Mouse (Mus musculus): ENCODE measurements around the gene Lin52. TPM values are rescaled to one million over a fixed set of nuclear protein-coding genes. Genes with fewer than 3 reads are reported as not detected.

Gene Lin52
- polyA plus RNA-seq, 1 experiment from 2014 or later = 30.6 TPM

DNA sequence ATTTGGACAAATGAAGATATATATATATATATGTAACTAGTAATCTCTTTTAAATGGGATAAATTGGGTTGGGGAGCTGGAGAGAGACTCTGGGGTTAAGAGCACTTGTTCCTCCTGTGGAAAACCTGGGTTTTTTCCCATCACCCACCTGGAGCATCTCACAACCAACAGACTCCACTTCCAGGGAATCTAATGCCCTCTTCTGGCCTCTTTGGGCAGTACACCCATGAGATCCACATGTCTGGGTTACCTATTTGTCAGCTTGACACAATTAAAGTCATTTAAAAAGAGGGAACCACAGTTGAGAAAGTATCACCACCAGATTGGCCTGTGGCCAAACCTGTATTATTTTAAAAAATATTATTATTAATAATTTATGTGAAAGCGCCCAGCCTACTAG is 65.4 kb downstream of the Lin52 start:
- ATAC-seq (ENCODE audit: insufficient number of reproducible peaks, low FRiP score, low TSS enrichment, low read depth) (no peak), DNase-seq (ENCODE audit: low spot score) (no peak)
- no peak overlapping the region for H3K27ac ChIP-seq (replicated peaks; ENCODE audit: low read depth, low read length)
- no peaks in the 10 kb centered on the region for H3K9me3 ChIP-seq (ENCODE audit: control insufficient read depth, low read length)
- H3K4me3 ChIP-seq (ENCODE audit: low read depth, low read length) = no peak overlapping the region
- H3K4me2 ChIP-seq (ENCODE audit: low read depth, severe bottlenecking) = no peak overlapping the region
- H3K36me3 ChIP-seq (ENCODE audit: control insufficient read depth, insufficient read depth, low read length) = no peaks in the 10 kb centered on the region
- WGBS = 100% methylated on average over 1 of the region's 1 CpGs
- no peaks in the 10 kb centered on the region for H3K4me1 ChIP-seq (ENCODE audit: control insufficient read depth, insufficient read depth, low read length)
- H3K9ac ChIP-seq (ENCODE audit: low read length) = no peak overlapping the region
- H3K27me3 ChIP-seq (ENCODE audit: control insufficient read depth, insufficient read depth, low read length) = no peaks in the 10 kb centered on the region

DNA sequence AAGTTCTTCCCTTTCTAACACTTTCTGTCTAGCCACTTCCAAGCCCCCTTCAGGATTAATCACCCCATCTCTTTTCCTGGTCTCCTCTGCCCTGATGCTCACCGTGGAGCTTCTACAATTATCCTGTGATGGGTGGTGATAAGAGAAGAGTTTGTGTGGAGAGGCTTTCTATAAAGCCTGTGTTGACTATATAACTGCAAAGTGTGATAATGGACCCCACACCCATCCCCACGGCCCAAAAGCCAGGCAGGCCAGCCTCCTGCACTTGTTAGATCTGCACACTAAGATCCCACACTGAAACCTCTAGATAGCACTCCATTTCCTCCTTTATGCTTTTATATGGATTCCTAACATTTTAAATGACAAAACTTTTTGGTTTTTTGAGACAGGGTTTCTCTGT is 66.8 kb downstream of the Lin52 start:
- Histone ChIP-seq H3K4me3 (ENCODE audit: low read depth, low read length) (no peak overlapping the region), H3K9me3 (ENCODE audit: control insufficient read depth, low read length) (no peaks in the 10 kb centered on the region), H3K27ac (replicated peaks; ENCODE audit: low read depth, low read length) (no peak overlapping the region), H3K27me3 (ENCODE audit: control insufficient read depth, insufficient read depth, low read length) (no peaks in the 10 kb centered on the region), H3K4me2 (ENCODE audit: low read depth, severe bottlenecking) (no peak overlapping the region), H3K4me1 (ENCODE audit: control insufficient read depth, insufficient read depth, low read length) (peaks cover 2% of the 10 kb centered on the region; the same call in 1 of the 2 replicates), H3K36me3 (ENCODE audit: control insufficient read depth, insufficient read depth, low read length) (no peaks in the 10 kb centered on the region), H3K9ac (ENCODE audit: low read length) (no peak overlapping the region)
- 89% methylated on average over 2 of the region's 2 CpGs for WGBS
- DNase-seq (ENCODE audit: low spot score) = no peak
- no peak for ATAC-seq (ENCODE audit: insufficient number of reproducible peaks, low FRiP score, low TSS enrichment, low read depth)

GRCm38 (mm10) chr12:84523728-84524127 is 72.5 kb downstream of the Lin52 start:
- WGBS = 24% methylated on average over 3 of the region's 3 CpGs
- no peaks in the 10 kb centered on the region for H3K27me3 ChIP-seq (ENCODE audit: control insufficient read depth, insufficient read depth, low read length)
- H3K4me2 ChIP-seq (ENCODE audit: low read depth, severe bottlenecking) = no peak overlapping the region
- peaks cover 3% of the 10 kb centered on the region; the same call in 1 of the 2 replicates for H3K36me3 ChIP-seq (ENCODE audit: control insufficient read depth, insufficient read depth, low read length)
- H3K9me3 ChIP-seq (ENCODE audit: control insufficient read depth, low read length) = no peaks in the 10 kb centered on the region
- H3K4me3 ChIP-seq (ENCODE audit: low read depth, low read length) = no peak overlapping the region
- ATAC-seq (ENCODE audit: insufficient number of reproducible peaks, low FRiP score, low TSS enrichment, low read depth) = peak; percentile 51; the same call in 1 of the 2 replicates
- no peak overlapping the region for H3K9ac ChIP-seq (ENCODE audit: low read length)
- DNase-seq (ENCODE audit: low spot score) = no peak
- H3K27ac ChIP-seq (replicated peaks; ENCODE audit: low read depth, low read length) = peak overlapping the region; percentile 86
- peaks cover 11% of the 10 kb centered on the region for H3K4me1 ChIP-seq (ENCODE audit: control insufficient read depth, insufficient read depth, low read length)

- Histone ChIP-seq H3K4me1 (ENCODE audit: control insufficient read depth, insufficient read depth, low read length) (peaks cover 11% of the 10 kb centered on the region), H3K27ac (replicated peaks; ENCODE audit: low read depth, low read length) (peak overlapping the region; percentile 89), H3K4me2 (ENCODE audit: low read depth, severe bottlenecking) (peak overlapping the region; percentile 26; the same call in 1 of the 2 replicates), H3K4me3 (ENCODE audit: low read depth, low read length) (no peak overlapping the region), H3K9ac (ENCODE audit: low read length) (no peak overlapping the region; the same call in 1 of the 2 replicates), H3K36me3 (ENCODE audit: control insufficient read depth, insufficient read depth, low read length) (peaks cover 3% of the 10 kb centered on the region; the same call in 1 of the 2 replicates), H3K9me3 (ENCODE audit: control insufficient read depth, low read length) (no peaks in the 10 kb centered on the region), H3K27me3 (ENCODE audit: control insufficient read depth, insufficient read depth, low read length) (no peaks in the 10 kb centered on the region)
- 22% methylated on average over 11 of the region's 11 CpGs for WGBS
- DNase-seq (ENCODE audit: low spot score) (peak; percentile 70), ATAC-seq (ENCODE audit: insufficient number of reproducible peaks, low FRiP score, low TSS enrichment, low read depth) (peak; percentile 72; the same call in 1 of the 2 replicates)
Observed at GRCm38 (mm10) chr12:84524147-84525050, 73.2 kb downstream of the Lin52 start.

DNA sequence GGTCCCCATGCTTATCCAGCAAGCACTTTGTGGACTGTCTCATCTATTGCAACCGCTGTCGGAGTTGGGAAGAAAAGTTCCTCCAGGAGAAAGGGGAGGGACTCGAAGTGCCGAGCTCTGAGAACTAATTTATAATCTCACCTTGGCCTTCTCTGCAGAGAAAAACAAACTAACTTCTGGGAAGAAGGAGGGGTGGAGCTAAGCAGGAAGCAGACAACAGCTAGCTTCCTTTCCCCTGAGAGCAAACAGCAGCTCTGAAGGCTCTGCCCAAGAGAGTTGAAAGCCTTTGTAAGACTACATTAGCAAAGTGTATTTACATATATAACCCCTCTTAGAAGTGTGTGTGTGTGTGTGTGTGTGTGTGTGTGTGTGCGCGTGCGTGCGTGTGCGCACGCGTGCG is 74.2 kb downstream of the Lin52 start:
- WGBS = 86% methylated on average over 12 of the region's 12 CpGs
- no peak overlapping the region for H3K4me3 ChIP-seq (ENCODE audit: low read depth, low read length)
- ATAC-seq (ENCODE audit: insufficient number of reproducible peaks, low FRiP score, low TSS enrichment, low read depth) (no peak), DNase-seq (ENCODE audit: low spot score) (no peak)
- H3K27me3 ChIP-seq (ENCODE audit: control insufficient read depth, insufficient read depth, low read length) = no peaks in the 10 kb centered on the region
- H3K4me1 ChIP-seq (ENCODE audit: control insufficient read depth, insufficient read depth, low read length) = peaks cover 11% of the 10 kb centered on the region
- H3K4me2 ChIP-seq (ENCODE audit: low read depth, severe bottlenecking) = no peak overlapping the region
- no peak overlapping the region for H3K9ac ChIP-seq (ENCODE audit: low read length)
- peak overlapping the region; percentile 63; the same call in 1 of the 2 replicates for H3K27ac ChIP-seq (replicated peaks; ENCODE audit: low read depth, low read length)
- H3K36me3 ChIP-seq (ENCODE audit: control insufficient read depth, insufficient read depth, low read length) = peaks cover 3% of the 10 kb centered on the region; the same call in 1 of the 2 replicates
- no peaks in the 10 kb centered on the region for H3K9me3 ChIP-seq (ENCODE audit: control insufficient read depth, low read length)

- 84% methylated on average over 5 of the region's 5 CpGs for WGBS
- no peaks in the 10 kb centered on the region for H3K27me3 ChIP-seq (ENCODE audit: control insufficient read depth, insufficient read depth, low read length)
- no peak for DNase-seq (ENCODE audit: low spot score)
- no peak overlapping the region for H3K4me3 ChIP-seq (ENCODE audit: low read depth, low read length)
- H3K4me1 ChIP-seq (ENCODE audit: control insufficient read depth, insufficient read depth, low read length) = no peaks in the 10 kb centered on the region
- H3K27ac ChIP-seq (replicated peaks; ENCODE audit: low read depth, low read length) = no peak overlapping the region
- no peak overlapping the region for H3K4me2 ChIP-seq (ENCODE audit: low read depth, severe bottlenecking)
- no peak overlapping the region for H3K9ac ChIP-seq (ENCODE audit: low read length)
- ATAC-seq (ENCODE audit: insufficient number of reproducible peaks, low FRiP score, low TSS enrichment, low read depth) = no peak
- H3K9me3 ChIP-seq (ENCODE audit: control insufficient read depth, low read length) = no peaks in the 10 kb centered on the region
- H3K36me3 ChIP-seq (ENCODE audit: control insufficient read depth, insufficient read depth, low read length) = peaks cover 3% of the 10 kb centered on the region; the same call in 1 of the 2 replicates
Observed at GRCm38 (mm10) chr12:84530426-84530825, 79.2 kb downstream of the Lin52 start.

GRCm38 (mm10) chr12:84531906-84532829 is 80.9 kb downstream of the Lin52 start:
- Histone ChIP-seq H3K27me3 (ENCODE audit: control insufficient read depth, insufficient read depth, low read length) (no peaks in the 10 kb centered on the region), H3K36me3 (ENCODE audit: control insufficient read depth, insufficient read depth, low read length) (no peaks in the 10 kb centered on the region), H3K4me3 (ENCODE audit: low read depth, low read length) (no peak overlapping the region), H3K4me1 (ENCODE audit: control insufficient read depth, insufficient read depth, low read length) (no peaks in the 10 kb centered on the region), H3K27ac (replicated peaks; ENCODE audit: low read depth, low read length) (0 out of 2 replicates have a peak overlapping the region, but pooled peaks have one; percentile 22), H3K9ac (ENCODE audit: low read length) (no peak overlapping the region), H3K4me2 (ENCODE audit: low read depth, severe bottlenecking) (no peak overlapping the region), H3K9me3 (ENCODE audit: control insufficient read depth, low read length) (no peaks in the 10 kb centered on the region)
- ATAC-seq (ENCODE audit: insufficient number of reproducible peaks, low FRiP score, low TSS enrichment, low read depth) = no peak
- 64% methylated on average over 13 of the region's 13 CpGs for WGBS
- DNase-seq (ENCODE audit: low spot score) = no peak

DNA sequence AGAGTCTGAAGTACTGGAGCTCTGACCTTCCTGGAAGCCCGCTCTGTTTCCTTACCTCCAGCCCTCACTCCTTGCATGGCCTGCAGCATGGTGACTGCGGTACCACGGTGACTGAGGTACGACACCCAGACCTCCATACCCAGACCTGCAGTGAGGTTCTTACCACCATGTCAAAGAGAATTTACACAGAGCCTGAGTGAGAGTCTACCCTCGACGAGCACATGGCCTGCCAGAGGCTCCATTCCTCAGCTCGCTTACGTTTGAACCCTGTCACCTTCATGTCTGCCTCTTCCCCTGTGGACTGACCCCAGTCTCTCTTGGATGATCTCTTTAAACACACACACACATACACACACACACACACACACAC is 81.6 kb downstream of the Lin52 start:
- H3K4me3 ChIP-seq (ENCODE audit: low read depth, low read length) = no peak overlapping the region
- no peak overlapping the region for H3K4me2 ChIP-seq (ENCODE audit: low read depth, severe bottlenecking)
- 86% methylated on average over 8 of the region's 8 CpGs for WGBS
- no peaks in the 10 kb centered on the region for H3K9me3 ChIP-seq (ENCODE audit: control insufficient read depth, low read length)
- H3K9ac ChIP-seq (ENCODE audit: low read length) = no peak overlapping the region
- no peak overlapping the region for H3K27ac ChIP-seq (replicated peaks; ENCODE audit: low read depth, low read length)
- DNase-seq (ENCODE audit: low spot score) = no peak
- H3K27me3 ChIP-seq (ENCODE audit: control insufficient read depth, insufficient read depth, low read length) = no peaks in the 10 kb centered on the region
- ATAC-seq (ENCODE audit: insufficient number of reproducible peaks, low FRiP score, low TSS enrichment, low read depth) = no peak
- H3K36me3 ChIP-seq (ENCODE audit: control insufficient read depth, insufficient read depth, low read length) = no peaks in the 10 kb centered on the region
- no peaks in the 10 kb centered on the region for H3K4me1 ChIP-seq (ENCODE audit: control insufficient read depth, insufficient read depth, low read length)
